Mouse (Mus musculus) ZHBTc4 (cell line): ENCODE measurements around the gene Fem1b.
"Not testable (repeated sequence)": the region's sequence is repeated elsewhere in the genome, so short reads cannot be mapped to it uniquely, and the experiment has no call there.

Experiments
- DNase-seq: peaks from one replicate; pipeline ENCODE4 v3.0.0-alpha.2; 2011; ENCODE audit warnings: low read depth, low spot score

Fem1b gene

DNA sequence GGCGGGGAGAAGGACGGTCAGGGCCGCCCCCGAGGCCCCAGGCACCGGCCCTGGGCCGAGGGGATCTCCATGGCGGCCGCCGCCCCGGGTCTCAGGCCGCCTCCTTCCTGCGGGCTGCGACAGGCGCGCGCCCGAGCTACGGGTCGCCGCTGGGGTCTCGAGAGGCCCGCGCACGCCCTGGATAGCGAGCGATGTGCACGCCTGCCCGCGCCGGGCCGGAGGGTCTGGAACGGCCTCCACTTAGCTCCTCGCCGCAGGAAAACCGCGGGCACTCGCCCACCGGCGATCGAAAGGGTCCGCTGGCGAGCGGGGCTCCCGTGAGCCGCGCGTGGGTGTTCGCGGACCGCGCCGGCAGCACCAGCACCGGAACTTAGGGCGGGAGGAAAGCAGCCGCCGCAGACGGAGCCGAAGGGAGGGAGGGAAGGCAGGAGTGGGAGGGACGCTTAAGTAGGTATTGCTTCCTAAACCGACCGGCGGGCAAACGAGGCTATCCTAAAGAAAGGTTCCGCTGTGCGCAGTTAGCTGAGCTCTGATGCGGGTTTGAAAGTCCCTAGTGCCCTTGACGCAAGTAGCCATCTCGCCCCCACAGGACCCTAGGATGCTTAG is at the start of gene Fem1b:
Gene Fem1b, minus strand, starts transcription at position 419 of the 606 bp plus-strand sequence.
- DNase-seq, result peak; percentile 97

DNA sequence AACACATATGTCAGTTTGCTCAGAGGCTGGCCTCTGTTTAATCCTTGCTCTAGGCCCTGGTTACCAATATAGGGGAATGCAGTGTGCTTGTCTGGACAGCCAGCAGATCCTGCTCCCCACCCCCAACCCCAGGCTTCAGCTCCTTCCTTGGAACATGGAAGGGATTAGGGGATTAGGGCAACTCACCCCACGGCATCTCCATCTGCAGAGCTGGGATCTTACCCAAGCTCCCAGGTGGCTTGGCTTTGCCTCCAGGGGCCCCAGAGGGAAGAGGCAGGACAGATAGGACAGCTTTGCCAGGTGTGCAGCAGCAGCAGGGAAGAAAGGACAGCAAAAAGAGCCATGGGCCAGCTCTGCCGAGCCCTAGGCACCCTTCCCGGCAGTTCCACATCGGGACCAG is 49.1 kb upstream of the Fem1b start:
- no peak for DNase-seq

DNA sequence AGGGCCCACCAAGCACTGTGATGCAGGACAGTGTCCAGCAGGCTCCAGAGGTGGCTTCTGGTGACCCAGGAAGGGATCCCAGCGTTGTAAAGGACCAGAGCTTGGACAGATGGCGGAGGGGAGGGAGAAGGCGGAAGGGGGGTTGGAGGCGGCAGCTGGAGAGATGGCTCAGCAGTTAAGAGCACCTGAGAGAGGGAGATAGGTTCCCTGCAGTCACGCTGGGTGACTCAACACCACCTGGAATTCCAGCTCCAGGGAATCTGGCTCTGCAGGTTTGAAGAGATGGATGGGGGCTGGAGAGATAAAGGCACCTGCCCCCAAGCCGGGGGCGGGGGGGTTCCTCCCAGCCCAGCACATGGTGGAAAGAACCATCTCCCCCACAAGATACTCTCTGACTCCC is 48.4 kb upstream of the Fem1b start:
- not testable (repeated sequence) for DNase-seq

DNA sequence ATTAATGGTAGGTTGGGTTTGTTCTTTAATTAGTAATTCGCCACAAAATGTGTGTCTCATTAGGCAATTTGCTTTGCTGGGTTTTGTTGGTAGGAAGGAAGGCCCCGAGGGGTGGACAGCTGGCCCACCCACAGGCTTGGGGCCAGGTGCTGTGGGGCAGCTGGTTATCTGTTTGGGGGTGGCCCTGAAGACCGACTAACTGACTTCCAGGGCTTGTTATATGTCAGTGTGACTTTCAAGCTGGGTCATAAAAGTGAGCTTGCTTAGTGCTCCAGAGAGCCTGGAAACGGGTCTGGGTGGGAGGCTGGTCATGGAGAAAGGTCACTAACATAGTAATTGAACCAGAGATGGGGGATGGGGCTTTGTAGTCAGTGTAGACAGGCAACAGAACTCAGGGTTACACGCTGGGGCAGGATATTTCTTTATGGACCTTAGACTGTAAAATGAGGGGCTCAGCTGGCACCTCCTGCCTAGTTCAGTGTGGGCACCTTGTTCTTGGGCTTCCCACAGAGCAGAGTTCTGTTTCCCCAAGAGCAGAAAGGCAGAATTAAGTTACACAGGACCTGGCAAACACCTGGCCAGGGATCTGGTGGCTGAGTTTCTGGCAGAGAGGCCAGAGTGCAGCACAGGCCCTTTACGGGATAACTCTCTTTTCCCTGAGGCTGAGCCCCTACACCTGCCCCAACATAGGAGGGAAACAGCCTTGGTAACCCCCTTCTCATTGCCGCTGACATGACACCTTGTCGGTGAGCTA is 46.7 kb upstream of the Fem1b start:
- no peak for DNase-seq

DNA sequence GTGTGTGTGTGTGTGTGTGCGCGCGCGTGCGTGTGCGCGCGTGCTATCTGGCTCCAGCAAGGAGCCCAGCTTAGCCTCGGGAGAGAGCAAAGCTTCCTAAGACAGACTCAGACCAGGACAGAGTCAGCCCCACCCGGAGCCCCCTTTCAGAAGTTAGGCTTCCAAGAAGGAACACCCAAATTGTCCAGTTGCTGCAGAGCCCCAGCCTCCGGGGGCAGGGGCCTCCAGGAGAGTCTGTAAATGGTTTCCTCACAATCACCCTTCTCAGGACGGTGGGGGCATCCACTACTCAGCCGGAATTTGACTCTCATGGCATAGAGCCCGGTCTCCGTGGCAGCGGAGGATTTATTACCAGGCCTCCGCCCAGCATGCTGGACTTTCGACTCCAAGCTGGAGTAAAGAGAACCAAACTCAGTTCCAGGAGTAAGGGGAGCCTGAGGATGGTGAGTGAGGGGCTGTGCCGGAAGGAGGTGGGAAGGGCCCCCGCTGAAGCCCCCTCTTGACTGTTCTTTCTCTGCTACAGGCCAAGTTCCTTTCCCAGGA is 46.1 kb upstream of the Fem1b start, which contains the start of gene Calml4:
Gene Calml4, plus strand, starts transcription at position 362 of the 543 bp plus-strand sequence.
- DNase-seq, result no peak

- DNase-seq, result no peak
Observed at GRCm38 (mm10) chr9:62857216-62857615, 45.5 kb upstream of the Fem1b start.

DNA sequence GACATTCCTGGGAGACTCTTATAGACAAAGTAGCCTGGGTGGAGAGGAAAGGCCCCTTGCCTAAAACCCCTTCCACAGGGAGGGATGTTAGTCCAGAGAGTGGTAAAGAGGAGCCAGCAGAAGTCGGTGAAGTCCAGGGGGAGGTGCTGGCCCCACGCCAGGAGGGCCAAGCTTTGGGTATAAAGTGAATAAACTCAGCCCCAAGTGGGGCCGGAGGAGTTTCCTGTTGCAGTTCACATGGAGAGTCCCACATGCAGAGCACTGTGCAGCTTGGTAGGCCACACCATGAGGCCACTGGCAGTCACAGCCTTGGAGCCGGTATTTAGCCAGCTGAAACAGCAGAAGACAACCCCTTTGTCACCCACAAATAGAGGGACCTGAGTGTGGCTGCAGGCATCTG is 42.7 kb upstream of the Fem1b start:
- no peak for DNase-seq

DNA sequence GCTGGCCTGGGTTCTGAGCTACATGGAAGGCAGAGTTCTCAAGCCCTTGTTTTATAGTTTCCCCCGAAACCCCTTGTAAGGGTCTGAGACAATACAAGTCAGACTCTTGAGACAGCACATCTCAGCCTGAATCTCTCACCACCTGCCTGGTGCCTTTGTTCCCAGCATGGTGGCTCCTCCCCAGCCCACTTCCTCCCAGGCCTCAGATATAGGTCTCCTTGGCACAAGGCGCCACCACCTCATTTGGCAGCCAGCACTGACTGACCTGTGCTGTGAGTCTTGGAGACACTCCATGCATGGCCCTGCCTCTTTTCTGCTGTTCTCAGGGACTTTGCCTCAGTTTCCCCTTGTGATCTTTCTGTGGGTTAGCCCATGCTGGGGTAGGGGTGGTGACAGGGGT is 39.8 kb upstream of the Fem1b start:
- DNase-seq, result no peak

DNA sequence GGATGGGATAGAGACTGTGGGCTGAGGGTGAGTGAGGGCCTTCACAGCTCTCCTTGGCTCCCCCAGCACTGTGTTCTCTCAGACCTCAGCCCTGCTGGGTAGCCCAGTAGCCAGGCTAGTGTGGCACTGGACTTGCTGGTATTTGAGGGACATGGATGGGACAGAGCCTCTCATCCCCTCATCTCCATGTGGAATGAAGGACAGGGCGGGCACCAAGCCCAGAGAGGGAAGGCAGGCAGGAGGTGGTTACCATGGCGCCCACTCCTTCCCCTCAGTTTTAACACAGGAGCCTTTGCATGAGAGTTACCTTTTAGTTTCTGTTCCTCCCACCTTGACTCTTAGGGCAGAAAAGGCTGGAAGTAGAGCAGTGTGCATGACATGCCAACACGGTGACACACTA is 36.9 kb upstream of the Fem1b start:
- DNase-seq, result no peak

- DNase-seq, result peak; percentile 93
Observed at GRCm38 (mm10) chr9:62847694-62848093, 36.0 kb upstream of the Fem1b start.

- DNase-seq, result no peak
Observed at GRCm38 (mm10) chr9:62844461-62844860, 32.7 kb upstream of the Fem1b start.

DNA sequence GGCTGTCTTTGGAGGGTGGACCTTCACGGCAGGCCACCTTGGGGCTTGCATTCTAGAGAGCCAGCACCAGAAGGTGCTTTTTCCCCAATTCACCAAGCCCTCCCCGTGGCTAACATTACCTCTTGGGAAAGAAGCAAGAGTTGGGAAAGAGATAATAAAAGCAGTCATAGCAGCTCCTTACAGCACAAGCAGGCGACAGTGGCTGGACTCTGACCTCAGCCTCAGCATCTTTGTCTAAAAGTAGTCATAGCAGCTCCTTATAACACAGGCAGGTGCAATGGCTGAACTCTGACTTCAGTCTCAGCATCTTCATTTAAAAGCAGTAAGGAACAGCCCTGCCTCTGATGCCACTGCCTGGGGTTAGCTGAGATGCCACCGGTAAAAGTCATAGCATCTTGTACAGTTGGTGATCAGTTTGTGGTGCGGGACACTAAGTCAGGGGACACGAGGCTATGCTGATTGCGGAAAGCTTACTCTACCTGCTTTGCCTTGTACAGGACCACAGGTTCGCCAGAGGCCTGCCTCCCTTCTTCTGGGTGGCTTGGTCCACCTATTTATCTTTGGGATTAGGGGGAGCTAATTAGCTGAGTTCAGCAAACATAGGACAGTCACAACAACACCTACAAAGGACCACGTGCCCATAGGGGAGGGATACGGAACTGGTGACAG is 31.8 kb upstream of the Fem1b start:
- DNase-seq, result no peak

GRCm38 (mm10) chr9:62839172-62839770 is 27.5 kb upstream of the Fem1b start:
- no peak for DNase-seq

DNA sequence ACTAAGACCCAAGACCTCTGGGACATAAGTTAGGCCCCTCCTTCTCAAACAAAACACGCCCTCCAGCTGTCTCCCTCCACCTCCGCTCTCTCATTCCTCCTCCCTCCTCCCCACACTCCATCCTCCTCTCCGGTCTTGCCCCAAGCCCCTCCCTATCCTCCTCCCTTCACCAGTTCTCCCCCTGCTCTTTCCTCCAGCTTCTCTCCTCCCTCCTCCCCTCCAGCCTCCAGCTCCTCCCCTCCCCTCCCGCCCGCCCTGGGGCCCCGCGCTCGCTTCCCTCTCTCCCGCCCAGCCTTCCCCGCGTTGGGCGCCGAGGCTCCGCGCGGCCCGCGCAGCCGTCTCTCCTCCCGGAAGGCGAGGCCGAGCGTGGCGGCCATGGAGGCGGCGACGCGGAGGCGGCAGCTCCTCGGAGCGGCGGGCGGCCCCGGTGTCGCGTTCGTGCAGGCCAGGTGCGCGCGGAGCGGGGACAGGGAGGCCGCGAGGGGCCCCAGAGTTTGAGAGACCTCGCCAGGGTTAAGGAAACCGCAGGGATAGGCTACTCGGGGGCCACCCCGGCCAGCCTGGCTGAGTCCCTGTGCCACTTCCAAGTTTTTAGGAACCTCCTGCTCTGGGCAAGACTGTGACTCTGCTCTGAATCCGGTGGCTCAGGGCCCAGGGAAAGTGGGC is 26.9 kb upstream of the Fem1b start, which contains the start of gene Cln6:
Gene Cln6, plus strand, starts transcription at position 280 of the 666 bp plus-strand sequence.
- peak; percentile 95 for DNase-seq

- no peak for DNase-seq
Observed at GRCm38 (mm10) chr9:62838146-62838505, 26.4 kb upstream of the Fem1b start.

- DNase-seq, result no peak
Observed at GRCm38 (mm10) chr9:62837611-62838010, 25.9 kb upstream of the Fem1b start.

DNA sequence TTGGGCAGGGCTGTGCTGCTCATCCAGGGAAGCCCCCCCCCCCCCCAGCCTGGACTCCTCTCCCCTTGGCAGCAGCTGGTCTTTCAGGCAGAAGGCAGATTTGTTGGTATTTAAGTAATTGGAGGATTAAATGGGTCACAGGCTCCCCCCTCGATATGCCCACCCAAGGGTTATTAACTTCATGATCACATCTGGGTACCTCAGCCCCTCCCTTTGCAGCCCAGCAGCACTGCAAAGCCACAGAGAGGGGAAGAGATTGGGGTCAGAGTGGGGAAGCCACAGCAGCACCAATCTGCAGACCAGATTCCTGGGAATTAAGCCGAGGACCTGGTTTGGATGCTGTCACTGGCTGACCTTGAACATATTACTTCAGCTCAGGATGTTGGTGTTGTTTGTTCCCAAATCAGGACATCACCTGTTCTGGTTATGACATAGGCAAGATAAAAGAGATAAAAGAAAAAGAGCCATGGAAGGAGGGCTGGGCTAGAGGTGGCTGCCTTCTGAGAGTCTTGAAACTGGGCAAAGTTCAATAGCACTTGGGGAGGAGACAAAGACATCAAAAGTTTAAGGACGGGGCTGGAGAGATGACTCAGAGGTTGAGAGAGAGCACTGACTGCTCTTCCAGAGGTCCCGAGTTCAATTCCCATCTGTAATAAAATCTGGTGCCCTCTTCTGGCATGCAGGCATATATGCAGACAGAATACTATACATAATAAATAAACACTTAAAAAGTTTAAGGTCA is 24.1 kb upstream of the Fem1b start:
- DNase-seq, result no peak

DNA sequence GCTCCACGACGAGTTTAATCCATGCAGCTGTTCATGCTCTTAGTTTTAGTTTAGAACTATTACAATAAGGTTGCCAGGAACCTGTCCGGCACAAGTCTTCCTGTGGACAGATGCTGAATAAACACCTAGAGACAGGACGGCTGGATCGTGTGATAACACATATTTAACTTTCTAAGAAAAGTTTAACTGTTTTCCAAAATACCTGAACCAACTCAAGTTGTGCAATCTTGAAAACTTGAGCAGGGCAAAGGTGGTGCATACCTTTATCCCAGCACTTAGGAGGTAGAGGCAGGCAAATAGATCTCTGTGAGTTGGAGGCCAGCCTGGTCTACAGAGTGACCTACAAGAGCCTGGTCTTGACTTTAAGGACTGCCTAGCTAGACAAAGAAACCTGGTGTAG is 23.2 kb upstream of the Fem1b start:
- no peak for DNase-seq

GRCm38 (mm10) chr9:62829877-62830276 is 18.1 kb upstream of the Fem1b start:
- DNase-seq, result peak; percentile 84

- peak; percentile 99 for DNase-seq
Observed at GRCm38 (mm10) chr9:62828662-62829086, 16.9 kb upstream of the Fem1b start.
